Mouse (Mus musculus) CH12.LX (cell line): ENCODE measurements at regions not wholly inside any gene's neighbourhood (a gene's known extent, or its start where the extent isn't known, plus 50 kb on each side); places are given as distances from the start of the nearest gene placed in this dataset.

Source experiments
- DNase-seq: peaks from one replicate; pipeline ENCODE4 v3.0.0-alpha.2; 2013; ENCODE audit errors: extremely low read depth
- H3K27ac ChIP-seq: 2 replicates; pipeline ENCODE4 v1.5.1; 2012; ENCODE audit warnings: low read depth, mild to moderate bottlenecking, control low read depth, moderate library complexity; ENCODE audit not compliant: insufficient read depth
- H3K27me3 ChIP-seq: replicated peaks from 2 replicates; pipeline ENCODE3; 2012; ENCODE audit warnings: inconsistent platforms
- H3K36me3 ChIP-seq, 2 experiments: replicated peaks in 1 of 2; 2 replicates each; pipeline versions ENCODE3 to v1.6.1; 2012; ENCODE audit warnings: inconsistent platforms in 1 of 2, low read length in 1 of 2, mild to moderate bottlenecking in 1 of 2, mixed read lengths in 1 of 2, moderate library complexity in 1 of 2; ENCODE audit not compliant: control insufficient read depth in 1 of 2, insufficient read depth in 1 of 2
- H3K4me1 ChIP-seq, 2 experiments: 2 replicates each; pipeline ENCODE4 v1.6.1; 2012; ENCODE audit warnings: inconsistent platforms in 1 of 2, moderate library complexity in 1 of 2; ENCODE audit not compliant: insufficient read depth in 2 of 2, control insufficient read depth in 1 of 2
- H3K4me2 ChIP-seq: 2 replicates; pipeline ENCODE4 v1.6.1; 2012; ENCODE audit warnings: low read depth, mild to moderate bottlenecking, control low read depth; ENCODE audit not compliant: poor library complexity, insufficient read depth, severe bottlenecking
- H3K4me3 ChIP-seq, 3 experiments: fragments of 150-350 bp in 1 of 3; sonication (generic) in 1 of 3; replicated peaks in 1 of 3; 2 replicates each; pipeline versions ENCODE3 to v1.5.1; 2011 to 2012; ENCODE audit warnings: low read depth in 2 of 3, low read length in 2 of 3, mild to moderate bottlenecking in 2 of 3, moderate library complexity in 2 of 3, control low read depth in 1 of 3, improper control_type of control experiment in 1 of 3, inconsistent platforms in 1 of 3, mixed read lengths in 1 of 3; ENCODE audit not compliant: poor library complexity in 1 of 3
- H3K79me2 ChIP-seq: replicated peaks from 2 replicates; pipeline ENCODE4 v1.6.1; 2012; ENCODE audit warnings: mild to moderate bottlenecking, moderate library complexity; ENCODE audit not compliant: control insufficient read depth, poor library complexity, insufficient read depth, severe bottlenecking; ENCODE audit errors: extremely low read depth
- H3K9ac ChIP-seq: 2 replicates; pipeline ENCODE4 v1.6.1; 2012; ENCODE audit warnings: low read depth, mild to moderate bottlenecking, control low read depth, moderate library complexity; ENCODE audit not compliant: insufficient read depth
- H3K9me3 ChIP-seq: replicated peaks from 2 replicates; pipeline ENCODE3; 2012; ENCODE audit warnings: low read length, inconsistent platforms, mixed read lengths
- BHLHE40 ChIP-seq: IDR thresholded peaks from 2 replicates; pipeline ENCODE4 v1.6.1; 2011; ENCODE audit warnings: mild to moderate bottlenecking, low read depth, low read length, improper control_type of control experiment
- CHD1 ChIP-seq: IDR thresholded peaks from 2 replicates; pipeline ENCODE4 v1.6.1; 2012; ENCODE audit warnings: low read depth, low read length, improper control_type of control experiment, inconsistent platforms
- IRF4 ChIP-seq: IDR thresholded peaks from 2 replicates; pipeline ENCODE4 v1.6.1; 2014; ENCODE audit warnings: low read depth, mild to moderate bottlenecking, inconsistent platforms, low read length, improper control_type of control experiment
- JUN ChIP-seq: IDR thresholded peaks from 2 replicates; pipeline ENCODE4 v1.6.1; 2011; ENCODE audit warnings: low read depth, mild to moderate bottlenecking, low read length, improper control_type of control experiment, moderate library complexity; ENCODE audit not compliant: insufficient read depth
- JUND ChIP-seq: conservative IDR thresholded peaks from 2 replicates; pipeline ENCODE4 v1.6.1; 2011; ENCODE audit warnings: low read depth, low read length, improper control_type of control experiment
- KAT2A ChIP-seq: IDR thresholded peaks from 2 replicates; pipeline ENCODE4 v1.6.1; 2012; ENCODE audit warnings: low read length, improper control_type of control experiment, inconsistent platforms; ENCODE audit not compliant: insufficient replicate concordance
- MAX ChIP-seq: IDR thresholded peaks from 2 replicates; pipeline ENCODE4 v1.6.1; 2011; ENCODE audit warnings: low read length, improper control_type of control experiment
- MAZ ChIP-seq: IDR thresholded peaks from 2 replicates; pipeline ENCODE4 v1.6.1; 2012; ENCODE audit warnings: low read depth, mild to moderate bottlenecking, inconsistent platforms, low read length, improper control_type of control experiment, moderate library complexity
- MXI1 ChIP-seq: IDR thresholded peaks from 2 replicates; pipeline ENCODE4 v1.6.1; 2011; ENCODE audit warnings: mild to moderate bottlenecking, low read depth, low read length, improper control_type of control experiment
- NELFE ChIP-seq: IDR thresholded peaks from 2 replicates; pipeline ENCODE4 v1.6.1; 2011; ENCODE audit warnings: low read depth, low read length, improper control_type of control experiment
- PAX5 ChIP-seq: IDR thresholded peaks from 2 replicates; pipeline ENCODE4 v1.6.1; 2012; ENCODE audit warnings: low read length, inconsistent platforms, mixed read lengths
- TBP ChIP-seq: conservative IDR thresholded peaks from 2 replicates; pipeline ENCODE4 v1.6.1; 2011; ENCODE audit warnings: low read depth, low read length, improper control_type of control experiment
- TCF12 ChIP-seq: IDR thresholded peaks from 2 replicates; pipeline ENCODE4 v1.6.1; 2014; ENCODE audit warnings: low read depth, mild to moderate bottlenecking, inconsistent platforms, low read length, improper control_type of control experiment
- USF1 ChIP-seq: IDR thresholded peaks from 2 replicates; pipeline ENCODE4 v1.6.1; 2014; ENCODE audit warnings: low read depth, mild to moderate bottlenecking, inconsistent platforms, low read length, improper control_type of control experiment
- ZC3H11A ChIP-seq: IDR thresholded peaks from 2 replicates; pipeline ENCODE4 v1.6.1; 2012; ENCODE audit warnings: low read depth, mild to moderate bottlenecking, inconsistent platforms, low read length, improper control_type of control experiment
- ZMIZ1 ChIP-seq: IDR thresholded peaks from 2 replicates; pipeline ENCODE4 v1.6.1; 2012; ENCODE audit warnings: low read depth, mild to moderate bottlenecking, inconsistent platforms, low read length, improper control_type of control experiment
- dilution Hi-C: fragments of 300-500 bp; cut with MboI; formaldehyde crosslinking; loops from 2 replicates; pipeline ENCODE4 v1.14.3; 2020; ENCODE audit warnings: low sequenced_read_pairs; ENCODE audit not compliant: extremely low pct_unique_long_range_greater_than_20kb, extremely low pct_ligation_motif_present
- in situ Hi-C: fragments of 300-500 bp; cut with MboI; formaldehyde crosslinking; loops from 3 replicates; pipeline ENCODE4 v1.14.3; 2019; ENCODE audit warnings: low sequenced_read_pairs, low pct_ligation_motif_present, low pct_unique_long_range_greater_than_20kb, mixed read lengths

DNA sequence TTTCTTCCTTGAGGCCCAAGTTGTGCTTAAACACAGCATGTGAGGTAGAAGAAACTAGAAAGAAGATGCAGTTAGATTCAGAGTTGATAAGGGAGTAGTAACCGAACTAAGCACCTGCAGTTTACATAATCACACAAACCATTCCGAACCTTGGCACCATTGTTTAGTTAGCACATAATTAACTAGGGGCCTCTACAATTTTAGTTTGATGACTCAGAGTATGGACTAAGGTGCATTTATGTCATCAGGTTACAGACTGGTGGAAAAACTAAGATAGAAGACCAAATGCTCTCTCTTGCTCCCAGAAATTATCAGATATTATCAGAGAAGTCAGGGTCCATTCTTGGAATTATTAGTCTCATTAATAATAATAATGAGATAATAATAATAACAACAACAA lies 134.9 kb upstream of the Usp25 start:
- H3K4me2 ChIP-seq: no peak overlapping the region
- H3K27me3 ChIP-seq: no peaks in the 10 kb centered on the region
- dilution Hi-C loops: no loop called here
- DNase-seq: no peak
- no peaks in the 10 kb centered on the region for H3K79me2 ChIP-seq
- H3K36me3 ChIP-seq: no peaks in the 10 kb centered on the region
- no peak overlapping the region for H3K27ac ChIP-seq
- H3K9me3 ChIP-seq: peaks cover 50% of the 10 kb centered on the region
- in situ Hi-C loops: loop anchor here (25.0 kb wide), 1 partner anchor 1091 kb away; no protein-coding TSS in a partner anchor
- no peaks in the 10 kb centered on the region for H3K4me1 ChIP-seq
- H3K9ac ChIP-seq: no peak overlapping the region
- H3K4me3 ChIP-seq: no peak overlapping the region
- no peak for TF ChIP-seq TCF12
- no peak for TF ChIP-seq JUND
- TF ChIP-seq MAX: no peak
- TF ChIP-seq CHD1: no peak
- no peak for TF ChIP-seq ZMIZ1
- no peak for TF ChIP-seq IRF4
- TF ChIP-seq MAZ: no peak

DNA sequence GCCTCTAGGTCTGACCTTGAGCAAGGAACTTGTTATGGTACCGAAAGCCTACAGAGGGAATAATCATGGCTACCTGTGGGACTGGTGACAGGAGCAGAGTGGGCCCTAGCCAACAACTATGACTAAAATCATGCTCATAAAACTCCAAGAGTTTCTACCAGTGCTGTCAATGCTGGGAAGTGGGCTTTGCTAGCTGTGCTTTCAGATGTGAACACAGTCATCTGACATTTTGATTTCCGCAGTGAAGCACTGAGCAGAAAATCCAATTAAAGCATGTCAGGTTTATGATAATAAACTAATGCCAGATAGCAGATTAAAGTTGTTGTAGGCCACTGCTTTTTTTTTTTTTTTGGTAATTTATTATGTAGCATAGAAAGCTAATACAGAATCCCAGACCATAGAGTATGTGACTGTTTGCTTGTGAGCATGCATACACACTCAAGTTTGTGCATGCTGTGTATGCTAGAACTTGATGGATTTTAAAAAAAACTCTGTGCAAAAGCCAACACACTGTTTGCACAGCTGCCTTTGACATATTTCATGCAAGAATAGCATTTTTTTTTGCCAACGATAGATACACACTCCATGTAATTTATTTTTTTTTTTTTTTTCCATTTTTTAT lies 138.0 kb upstream of the Usp25 start:
- H3K4me1 ChIP-seq: no peaks in the 10 kb centered on the region
- H3K27ac ChIP-seq: no peak overlapping the region
- H3K4me3 ChIP-seq: no peak overlapping the region
- dilution Hi-C loops (no loop called here), in situ Hi-C loops (loop anchor here (25.0 kb wide), 1 partner anchor 1088 kb away; no protein-coding TSS in a partner anchor)
- H3K9ac ChIP-seq: no peak overlapping the region
- no peaks in the 10 kb centered on the region for H3K79me2 ChIP-seq
- TF ChIP-seq PAX5 (no peak), BHLHE40 (no peak), KAT2A (no peak), ZMIZ1 (no peak), NELFE (no peak), USF1 (no peak), MXI1 (no peak), JUN (no peak), ZC3H11A (no peak), TBP (no peak)
- no peaks in the 10 kb centered on the region for H3K27me3 ChIP-seq
- H3K4me2 ChIP-seq: no peak overlapping the region
- no peak for DNase-seq
- H3K9me3 ChIP-seq: peaks cover 45% of the 10 kb centered on the region
- no peaks in the 10 kb centered on the region for H3K36me3 ChIP-seq
